Mouse (Mus musculus) spleen, adult 2 months (tissue): ENCODE measurements around the gene Grid1. TPM values are rescaled to one million over a fixed set of nuclear protein-coding genes. Genes with fewer than 3 reads are reported as not detected.

Experiments
- DNase-seq, 2 experiments: peaks; one replicate each; pipeline versions ENCODE4 v3.0.0 to v3.0.0-alpha.2; 2012 to 2021; ENCODE audit warnings: low spot score in 2 of 2, low read depth in 1 of 2
- H3K27ac ChIP-seq: fragments of 200-500 bp; 2 replicates; pipeline ENCODE4 v1.5.1; 2012; ENCODE audit warnings: low read length, inconsistent platforms; ENCODE audit not compliant: insufficient read depth
- H3K27me3 ChIP-seq: fragments of 200-500 bp; 2 replicates; pipeline ENCODE4 v1.6.1; 2012; ENCODE audit warnings: mild to moderate bottlenecking, moderate library complexity, low read length, inconsistent platforms; ENCODE audit not compliant: control insufficient read depth, insufficient read depth
- H3K36me3 ChIP-seq: fragments of 200-500 bp; 2 replicates; pipeline ENCODE4 v1.6.1; 2012; ENCODE audit warnings: mild to moderate bottlenecking, low read length, inconsistent platforms; ENCODE audit not compliant: control insufficient read depth, insufficient read depth
- H3K4me1 ChIP-seq: fragments of 200-500 bp; 2 replicates; pipeline ENCODE4 v1.6.1; 2011; ENCODE audit warnings: inconsistent platforms; ENCODE audit not compliant: control insufficient read depth, insufficient read depth, insufficient read length
- H3K4me3 ChIP-seq: fragments of 200-500 bp; 2 replicates; pipeline ENCODE4 v1.5.1; 2011; ENCODE audit warnings: mild to moderate bottlenecking, inconsistent platforms; ENCODE audit not compliant: insufficient read depth, insufficient read length; ENCODE audit errors: extremely low read depth
- CTCF ChIP-seq: fragments of 200-500 bp; IDR thresholded peaks from 2 replicates; pipeline ENCODE4 v1.5.1; 2011; ENCODE audit warnings: mild to moderate bottlenecking, inconsistent platforms; ENCODE audit not compliant: insufficient read depth, insufficient read length, insufficient replicate concordance; ENCODE audit errors: extremely low read depth
- POLR2A ChIP-seq: fragments of 200-500 bp; IDR thresholded peaks from 2 replicates; pipeline ENCODE4 v1.6.1; 2011; ENCODE audit warnings: low read depth, low read length, inconsistent platforms
- whole genome bisulfite sequencing: fragments of 180-500 bp; shearing (Covaris S2); methylation state at CpG from one replicate; pipeline ENCODE4 v1.1.7; 2018; 5-methylcytosine and 5-hydroxymethylcytosine counted together
- polyA plus RNA-seq: library from polyadenylated mRNA; depleted of rRNA; stranded (reverse); fragments of >200 nt; gene quantifications from 2 replicates; pipeline ENCODE4 v1.2.3, GENCODE M21; 2012

Grid1 gene
- polyA plus RNA-seq, 1 experiment, result 0.02 TPM

GRCm38 (mm10) chr14:35027501-35028140 lies 207.7 kb downstream of the Grid1 start:
- TF ChIP-seq CTCF (no peak), POLR2A (no peak)
- H3K4me1 ChIP-seq, result no peaks in the 10 kb centered on the region
- H3K4me3 ChIP-seq, result no peak overlapping the region
- no peaks in the 10 kb centered on the region for H3K27me3 ChIP-seq
- no peak for DNase-seq
- H3K27ac ChIP-seq, result no peak overlapping the region
- H3K36me3 ChIP-seq, result no peaks in the 10 kb centered on the region
- WGBS, result 79% methylated on average over 11 of the region's 11 CpGs

- TF ChIP-seq POLR2A (no peak), CTCF (no peak)
- no peak overlapping the region for H3K4me3 ChIP-seq
- H3K4me1 ChIP-seq, result no peaks in the 10 kb centered on the region
- 91% methylated on average over 2 of the region's 2 CpGs for WGBS
- no peaks in the 10 kb centered on the region for H3K36me3 ChIP-seq
- H3K27me3 ChIP-seq, result no peaks in the 10 kb centered on the region
- no peak for DNase-seq
- H3K27ac ChIP-seq, result no peak overlapping the region
Observed at GRCm38 (mm10) chr14:35029626-35030025, 209.7 kb downstream of the Grid1 start.

- H3K27me3 ChIP-seq, result no peaks in the 10 kb centered on the region
- no peaks in the 10 kb centered on the region for H3K4me1 ChIP-seq
- no peak for DNase-seq
- H3K36me3 ChIP-seq, result no peaks in the 10 kb centered on the region
- H3K4me3 ChIP-seq, result no peak overlapping the region
- no peak overlapping the region for H3K27ac ChIP-seq
- 84% methylated on average over 2 of the region's 2 CpGs for WGBS
- TF ChIP-seq POLR2A (no peak), CTCF (no peak)
Observed at GRCm38 (mm10) chr14:35030271-35030670, 210.4 kb downstream of the Grid1 start.

GRCm38 (mm10) chr14:35032283-35032682 lies 212.4 kb downstream of the Grid1 start:
- H3K36me3 ChIP-seq, result no peaks in the 10 kb centered on the region
- no peaks in the 10 kb centered on the region for H3K4me1 ChIP-seq
- no peak for TF ChIP-seq POLR2A
- no peak overlapping the region for H3K4me3 ChIP-seq
- H3K27me3 ChIP-seq, result no peaks in the 10 kb centered on the region
- no peak for DNase-seq
- no peak overlapping the region for H3K27ac ChIP-seq
- 75% methylated on average over 1 of the region's 1 CpGs for WGBS

GRCm38 (mm10) chr14:35044268-35044667 lies 224.4 kb downstream of the Grid1 start:
- Histone ChIP-seq H3K4me3 (no peak overlapping the region), H3K27ac (no peak overlapping the region), H3K27me3 (no peaks in the 10 kb centered on the region), H3K36me3 (no peaks in the 10 kb centered on the region), H3K4me1 (no peaks in the 10 kb centered on the region)
- no peak for TF ChIP-seq POLR2A
- no peak for TF ChIP-seq CTCF
- 72% methylated on average over 5 of the region's 5 CpGs for WGBS
- DNase-seq, result no peak

GRCm38 (mm10) chr14:35044918-35045698 lies 225.2 kb downstream of the Grid1 start:
- Histone ChIP-seq H3K4me3 (no peak overlapping the region), H3K27me3 (no peaks in the 10 kb centered on the region), H3K27ac (no peak overlapping the region), H3K36me3 (no peaks in the 10 kb centered on the region), H3K4me1 (no peaks in the 10 kb centered on the region)
- WGBS, result 87% methylated on average over 10 of the region's 10 CpGs
- TF ChIP-seq CTCF (no peak), POLR2A (no peak)
- DNase-seq, result no peak

GRCm38 (mm10) chr14:35049231-35049630 lies 229.3 kb downstream of the Grid1 start:
- H3K27me3 ChIP-seq, result no peaks in the 10 kb centered on the region
- no peaks in the 10 kb centered on the region for H3K4me1 ChIP-seq
- WGBS, result 85% methylated on average over 8 of the region's 8 CpGs

More at GRCm38 (mm10) chr14:35049231-35049630, 229.3 kb downstream of the Grid1 start:
- H3K27ac ChIP-seq, result no peak overlapping the region
- no peak overlapping the region for H3K4me3 ChIP-seq
- TF ChIP-seq CTCF (no peak), POLR2A (no peak)
- DNase-seq, result no peak
- H3K36me3 ChIP-seq, result no peaks in the 10 kb centered on the region
